Mouse (Mus musculus): ENCODE measurements around the gene Sult2b1. TPM values are rescaled to one million over a fixed set of nuclear protein-coding genes. Genes with fewer than 3 reads are reported as not detected.

Sult2b1 gene
- polyA plus RNA-seq, 1 experiment from 2014 or later: 2.9 TPM

DNA sequence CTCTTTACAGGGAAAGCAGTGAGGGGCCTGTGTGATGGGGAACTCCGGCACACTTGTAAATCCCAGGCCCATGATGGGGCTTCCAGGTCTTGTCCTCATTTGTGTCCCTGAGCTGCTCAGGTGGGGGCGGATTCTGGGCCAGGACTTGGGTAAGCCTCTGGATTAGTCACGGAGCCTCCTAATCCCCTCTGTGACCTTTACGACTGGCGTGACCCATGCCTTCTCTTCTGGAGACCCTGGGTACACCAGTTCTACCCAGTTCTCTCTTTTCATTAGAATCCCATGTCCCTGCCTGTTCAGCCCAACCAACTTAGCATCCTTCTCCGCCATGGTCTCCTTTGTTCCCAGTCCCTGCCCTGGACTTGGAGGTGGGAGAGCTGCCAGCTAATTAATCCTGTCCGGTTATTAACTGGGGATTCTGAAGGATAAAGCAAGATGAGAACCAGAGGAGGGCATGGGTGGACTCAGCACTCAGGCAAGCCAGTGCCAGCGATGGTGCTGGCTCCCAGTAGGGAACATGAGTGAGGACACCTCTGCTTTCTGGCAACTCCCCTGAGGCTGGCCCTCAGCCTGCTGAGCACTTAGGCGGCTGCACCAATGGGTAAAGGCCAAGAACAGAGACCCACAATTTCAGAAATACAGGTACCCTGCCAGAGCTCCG, 31.0 kb upstream of the Sult2b1 start:
- peaks cover 25% of the 10 kb centered on the region for H3K36me3 ChIP-seq
- ATAC-seq: no peak
- H3K4me3 ChIP-seq (replicated peaks): no peak overlapping the region
- no peaks in the 10 kb centered on the region for H3K27me3 ChIP-seq (replicated peaks)
- H3K4me2 ChIP-seq (replicated peaks): 0 out of 2 replicates have a peak overlapping the region, but pooled peaks have one; percentile 62
- H3K27ac ChIP-seq: no peak overlapping the region
- H3K4me1 ChIP-seq (replicated peaks): peaks cover 29% of the 10 kb centered on the region
- 65% methylated on average over 10 of the region's 10 CpGs for WGBS
- H3K9ac ChIP-seq: no peak overlapping the region
- no peaks in the 10 kb centered on the region for H3K9me3 ChIP-seq

DNA sequence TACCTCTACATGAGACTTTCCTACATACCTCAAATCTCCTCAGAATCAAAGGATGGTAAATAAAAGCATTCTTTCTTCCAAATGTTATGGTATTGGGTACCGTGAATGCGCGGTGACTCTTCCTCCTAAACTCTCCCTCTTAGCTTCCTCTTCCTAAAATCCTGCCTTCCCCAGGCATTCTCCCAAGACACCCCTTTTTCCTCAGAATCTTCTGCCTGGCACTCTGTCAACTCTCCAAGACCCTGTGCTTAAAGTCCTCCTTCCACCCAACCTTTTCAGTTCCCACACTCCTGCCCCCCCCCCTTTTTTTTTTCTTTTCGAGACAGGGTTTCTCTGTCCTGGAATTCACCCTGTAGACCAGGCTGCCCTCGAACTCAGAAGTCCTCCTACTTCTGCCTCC, 30.4 kb upstream of the Sult2b1 start:
- peak overlapping the region; percentile 27 for H3K4me3 ChIP-seq (replicated peaks)
- no peak for ATAC-seq
- peak overlapping the region; percentile 62 for H3K4me2 ChIP-seq (replicated peaks)
- 4% methylated on average over 5 of the region's 5 CpGs for WGBS
- H3K27me3 ChIP-seq (replicated peaks): no peaks in the 10 kb centered on the region
- no peak overlapping the region for H3K27ac ChIP-seq
- H3K9ac ChIP-seq: no peak overlapping the region
- peaks cover 27% of the 10 kb centered on the region for H3K4me1 ChIP-seq (replicated peaks)
- peaks cover 30% of the 10 kb centered on the region for H3K36me3 ChIP-seq
- no peaks in the 10 kb centered on the region for H3K9me3 ChIP-seq

GRCm38 (mm10) chr7:45813787-45814779, 29.6 kb upstream of the Sult2b1 start, which contains the start of gene Cyth2:
TSS of gene Cyth2 (minus strand) at chr7:45814581.
- under 1% methylated on average over 91 of the region's 92 CpGs for WGBS
- peak; percentile 99 for ATAC-seq
- Histone ChIP-seq H3K27ac (peak within 1 kb of the TSS; percentile 99), H3K36me3 (peaks cover 37% of the 10 kb centered on the region), H3K4me3 (replicated peaks) (peak within 1 kb of the TSS; percentile 88), H3K4me2 (replicated peaks) (peak within 1 kb of the TSS; percentile 72), H3K9ac (peak within 1 kb of the TSS; percentile 96), H3K9me3 (no peaks in the 10 kb centered on the region), H3K4me1 (replicated peaks) (peaks cover 26% of the 10 kb centered on the region), H3K27me3 (replicated peaks) (no peaks in the 10 kb centered on the region)

DNA sequence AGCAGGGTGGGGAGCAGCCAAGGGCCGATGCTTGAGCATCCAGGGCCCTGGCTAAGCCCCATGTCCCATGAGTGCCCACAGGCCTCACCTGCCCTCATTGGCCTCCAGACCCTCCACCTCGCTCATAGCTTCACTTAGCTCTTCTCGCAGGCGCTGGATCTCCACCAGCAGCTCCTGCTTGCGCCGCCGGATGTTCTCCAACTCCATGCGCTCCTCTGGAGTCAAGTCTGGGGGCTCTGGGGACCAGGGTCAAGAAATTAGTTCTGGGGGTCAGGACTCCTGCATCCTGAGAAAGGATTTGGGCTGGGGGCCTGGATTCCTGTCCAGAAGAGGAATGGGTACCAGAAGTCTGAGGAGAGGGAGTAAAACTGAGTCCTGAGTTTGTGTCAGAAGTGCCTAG, 28.5 kb upstream of the Sult2b1 start:
- WGBS: 80% methylated on average over 8 of the region's 8 CpGs
- peak overlapping the region; percentile 88 for H3K4me3 ChIP-seq (replicated peaks)
- no peak for ATAC-seq
- H3K36me3 ChIP-seq: peaks cover 47% of the 10 kb centered on the region
- no peaks in the 10 kb centered on the region for H3K27me3 ChIP-seq (replicated peaks)
- H3K9me3 ChIP-seq: no peaks in the 10 kb centered on the region
- no peak overlapping the region for H3K27ac ChIP-seq
- peak overlapping the region; percentile 72 for H3K4me2 ChIP-seq (replicated peaks)
- peak overlapping the region; percentile 96 for H3K9ac ChIP-seq
- peaks cover 31% of the 10 kb centered on the region for H3K4me1 ChIP-seq (replicated peaks)

GRCm38 (mm10) chr7:45809276-45810075, 25.0 kb upstream of the Sult2b1 start:
- Histone ChIP-seq H3K27ac (no peak overlapping the region), H3K27me3 (replicated peaks) (no peaks in the 10 kb centered on the region), H3K4me3 (replicated peaks) (no peak overlapping the region), H3K9me3 (no peaks in the 10 kb centered on the region), H3K4me2 (replicated peaks) (no peak overlapping the region), H3K36me3 (peaks cover 59% of the 10 kb centered on the region), H3K9ac (no peak overlapping the region), H3K4me1 (replicated peaks) (peaks cover 21% of the 10 kb centered on the region)
- no peak for ATAC-seq
- 88% methylated on average over 14 of the region's 14 CpGs for WGBS

GRCm38 (mm10) chr7:45808471-45808870, 24.0 kb upstream of the Sult2b1 start:
- Histone ChIP-seq H3K27ac (no peak overlapping the region), H3K36me3 (peaks cover 59% of the 10 kb centered on the region), H3K9ac (no peak overlapping the region), H3K9me3 (no peaks in the 10 kb centered on the region), H3K4me3 (replicated peaks) (no peak overlapping the region), H3K27me3 (replicated peaks) (no peaks in the 10 kb centered on the region), H3K4me1 (replicated peaks) (peaks cover 21% of the 10 kb centered on the region), H3K4me2 (replicated peaks) (no peak overlapping the region)
- no peak for ATAC-seq
- 36% methylated on average over 11 of the region's 11 CpGs for WGBS

GRCm38 (mm10) chr7:45805941-45806340, 21.5 kb upstream of the Sult2b1 start:
- H3K4me1 ChIP-seq (replicated peaks): peaks cover 9% of the 10 kb centered on the region
- no peak for ATAC-seq
- H3K36me3 ChIP-seq: peaks cover 39% of the 10 kb centered on the region
- no peak overlapping the region for H3K27ac ChIP-seq
- no peaks in the 10 kb centered on the region for H3K9me3 ChIP-seq
- H3K9ac ChIP-seq: no peak overlapping the region
- no peaks in the 10 kb centered on the region for H3K27me3 ChIP-seq (replicated peaks)
- H3K4me3 ChIP-seq (replicated peaks): no peak overlapping the region
- 64% methylated on average over 5 of the region's 5 CpGs for WGBS
- no peak overlapping the region for H3K4me2 ChIP-seq (replicated peaks)

GRCm38 (mm10) chr7:45802551-45802950, 18.1 kb upstream of the Sult2b1 start:
- Histone ChIP-seq H3K4me1 (replicated peaks) (peaks cover 27% of the 10 kb centered on the region), H3K4me3 (replicated peaks) (no peak overlapping the region), H3K36me3 (peaks cover 8% of the 10 kb centered on the region; the same call in 1 of the 2 replicates), H3K9me3 (no peaks in the 10 kb centered on the region), H3K27ac (no peak overlapping the region), H3K4me2 (replicated peaks) (no peak overlapping the region), H3K27me3 (replicated peaks) (peaks cover 9% of the 10 kb centered on the region; the same call in 1 of the 2 replicates), H3K9ac (no peak overlapping the region)
- WGBS: 91% methylated on average over 6 of the region's 6 CpGs
- ATAC-seq: no peak

GRCm38 (mm10) chr7:45801348-45801747, 16.9 kb upstream of the Sult2b1 start:
- peaks cover 28% of the 10 kb centered on the region for H3K4me1 ChIP-seq (replicated peaks)
- no peak overlapping the region for H3K27ac ChIP-seq
- H3K36me3 ChIP-seq: no peaks in the 10 kb centered on the region
- H3K4me2 ChIP-seq (replicated peaks): peak overlapping the region; percentile 56
- H3K27me3 ChIP-seq (replicated peaks): peaks cover 13% of the 10 kb centered on the region; the same call in 1 of the 2 replicates
- H3K9me3 ChIP-seq: no peaks in the 10 kb centered on the region
- no peak overlapping the region for H3K9ac ChIP-seq
- peak overlapping the region; percentile 25 for H3K4me3 ChIP-seq (replicated peaks)
- 2% methylated on average over 12 of the region's 12 CpGs for WGBS
- peak; percentile 71 for ATAC-seq

GRCm38 (mm10) chr7:45800546-45801204, 16.2 kb upstream of the Sult2b1 start:
- Histone ChIP-seq H3K9ac (no peak overlapping the region), H3K9me3 (no peaks in the 10 kb centered on the region), H3K4me3 (replicated peaks) (peak overlapping the region; percentile 25), H3K36me3 (no peaks in the 10 kb centered on the region), H3K4me2 (replicated peaks) (peak overlapping the region; percentile 56), H3K4me1 (replicated peaks) (peaks cover 28% of the 10 kb centered on the region), H3K27me3 (replicated peaks) (peaks cover 13% of the 10 kb centered on the region; the same call in 1 of the 2 replicates), H3K27ac (no peak overlapping the region)
- WGBS: 24% methylated on average over 21 of the region's 25 CpGs
- ATAC-seq: peak; percentile 66

- Histone ChIP-seq H3K9ac (no peak overlapping the region), H3K27me3 (replicated peaks) (peaks cover 13% of the 10 kb centered on the region; the same call in 1 of the 2 replicates), H3K4me1 (replicated peaks) (peaks cover 28% of the 10 kb centered on the region), H3K27ac (no peak overlapping the region), H3K9me3 (no peaks in the 10 kb centered on the region), H3K4me2 (replicated peaks) (peak overlapping the region; percentile 56), H3K36me3 (no peaks in the 10 kb centered on the region), H3K4me3 (replicated peaks) (no peak overlapping the region)
- WGBS: 39% methylated on average over 7 of the region's 7 CpGs
- no peak for ATAC-seq
These were observed 15.5 kb upstream of the Sult2b1 start for GRCm38 (mm10) chr7:45800001-45800400.

Data from intestine, embryonic 15.5 days (tissue).